Mouse (Mus musculus) myocyte (in vitro differentiated cells): Measurements from ENCODE around the gene Shroom3. TPM values are rescaled to one million over a fixed set of nuclear protein-coding genes. Genes with fewer than 3 reads are reported as not detected.

Experiments
- H3K27me3 ChIP-seq: one replicate; pipeline ENCODE4 v1.6.1; 2011; ENCODE audit not compliant: control insufficient read depth, insufficient read depth, insufficient read length
- H3K36me3 ChIP-seq: one replicate; pipeline ENCODE4 v1.6.1; 2011; ENCODE audit not compliant: control insufficient read depth, insufficient read depth
- H3K4me2 ChIP-seq: one replicate; pipeline ENCODE4 v1.6.1; 2011; ENCODE audit warnings: low read depth, control low read depth
- H3K4me3 ChIP-seq: one replicate; pipeline ENCODE4 v1.5.1; 2011; ENCODE audit warnings: mild to moderate bottlenecking, control low read depth, moderate library complexity
- H3K79me2 ChIP-seq: one replicate; pipeline ENCODE4 v1.6.1; 2011; ENCODE audit not compliant: control insufficient read depth, insufficient read depth
- H3ac ChIP-seq: one replicate; pipeline ENCODE4 v1.6.1; 2011; ENCODE audit not compliant: control insufficient read depth, insufficient read length
- CEBPB ChIP-seq: IDR thresholded peaks from 2 replicates; pipeline ENCODE4 v1.6.1; 2011; ENCODE audit warnings: mild to moderate bottlenecking, moderate library complexity; ENCODE audit not compliant: poor library complexity, insufficient read depth, severe bottlenecking
- E2F4 ChIP-seq: IDR thresholded peaks from one replicate; pipeline ENCODE4 v1.6.1; 2011; ENCODE audit warnings: mild to moderate bottlenecking, control low read depth, moderate library complexity; ENCODE audit not compliant: insufficient read depth
- MAX ChIP-seq: IDR thresholded peaks from one replicate; pipeline ENCODE4 v1.6.1; 2011; ENCODE audit warnings: low read depth, mild to moderate bottlenecking, control low read depth
- MYOD1 ChIP-seq, 3 experiments: IDR thresholded peaks; one replicate each; pipeline ENCODE4 v1.6.1; 2011; ENCODE audit warnings: control low read depth in 2 of 3, low read depth in 2 of 3, mild to moderate bottlenecking in 2 of 3, moderate library complexity in 1 of 3; ENCODE audit not compliant: insufficient read length in 2 of 3, control insufficient read depth in 1 of 3
- MYOG ChIP-seq, 3 experiments: IDR thresholded peaks; one replicate each; pipeline ENCODE4 v1.6.1; 2011; ENCODE audit warnings: control low read depth in 2 of 3, low read depth in 2 of 3, mild to moderate bottlenecking in 2 of 3; ENCODE audit not compliant: insufficient read length in 2 of 3, control insufficient read depth in 1 of 3, insufficient read depth in 1 of 3
- POLR2A ChIP-seq: IDR thresholded peaks from one replicate; pipeline ENCODE4 v1.6.1; 2011; ENCODE audit warnings: low read depth, mild to moderate bottlenecking, control low read depth, moderate library complexity; ENCODE audit not compliant: insufficient read length
- POLR2AphosphoS2 ChIP-seq: IDR thresholded peaks from one replicate; pipeline ENCODE4 v1.6.1; 2011; ENCODE audit warnings: low read depth, control low read depth; ENCODE audit not compliant: insufficient read length
- REST ChIP-seq: IDR thresholded peaks from one replicate; pipeline ENCODE4 v1.6.1; 2011; ENCODE audit warnings: mild to moderate bottlenecking, control low read depth, moderate library complexity; ENCODE audit not compliant: insufficient read depth, insufficient read length
- SRF ChIP-seq: IDR thresholded peaks from one replicate; pipeline ENCODE4 v1.6.1; 2011; ENCODE audit warnings: low read depth; ENCODE audit not compliant: control insufficient read depth, insufficient read length
- TCF12 ChIP-seq: IDR thresholded peaks from one replicate; pipeline ENCODE4 v1.6.1; 2011; ENCODE audit warnings: mild to moderate bottlenecking, control low read depth; ENCODE audit not compliant: poor library complexity, insufficient read depth, severe bottlenecking
- TCF3 ChIP-seq: IDR thresholded peaks from one replicate; pipeline ENCODE4 v1.6.1; 2011; ENCODE audit warnings: low read depth, control low read depth; ENCODE audit not compliant: insufficient read length
- USF1 ChIP-seq: IDR thresholded peaks from one replicate; pipeline ENCODE4 v1.6.1; 2011; ENCODE audit warnings: low read depth, mild to moderate bottlenecking, control low read depth, moderate library complexity
- polyA plus RNA-seq: library from polyadenylated mRNA; unstranded; fragments of >200 nt; fragmentation: generic; extraction: Trizol; gene quantifications from one replicate; pipeline ENCODE4 v1.2.1, GENCODE M21; 2012; ENCODE audit warnings: missing spikeins

Gene Shroom3
- polyA plus RNA-seq, 1 experiment, result 7.1 TPM

GRCm38 (mm10) chr5:92797981-92798380, 114.7 kb downstream of the Shroom3 start:
- Histone ChIP-seq H3K79me2 (no peaks in the 10 kb centered on the region), H3K4me2 (no peak overlapping the region), H3K4me3 (no peak overlapping the region), H3ac (no peak overlapping the region), H3K27me3 (no peaks in the 10 kb centered on the region), H3K36me3 (no peaks in the 10 kb centered on the region)
- TF ChIP-seq POLR2AphosphoS2, result no peak
- no peak for TF ChIP-seq TCF3
- no peak for TF ChIP-seq MYOG (IDR thresholded peaks at IDR 0.05; ENCODE audit: control insufficient read depth in 1 of 3, insufficient read depth in 1 of 3, insufficient read length in 2 of 3, low read depth in 2 of 3)
- TF ChIP-seq TCF12, result no peak
- TF ChIP-seq POLR2A, result no peak
- TF ChIP-seq SRF, result no peak

GRCm38 (mm10) chr5:92804379-92804778, 121.1 kb downstream of the Shroom3 start:
- H3K4me2 ChIP-seq, result no peak overlapping the region
- H3ac ChIP-seq, result no peak overlapping the region
- TF ChIP-seq SRF (no peak), POLR2AphosphoS2 (no peak), REST (no peak), E2F4 (no peak), MAX (no peak), POLR2A (no peak), MYOD1 (IDR thresholded peaks at IDR 0.05; ENCODE audit: control insufficient read depth in 1 of 3, insufficient read length in 2 of 3, low read depth in 2 of 3) (no peak), CEBPB (no peak), USF1 (no peak), TCF3 (no peak), TCF12 (no peak), MYOG (IDR thresholded peaks at IDR 0.05; ENCODE audit: control insufficient read depth in 1 of 3, insufficient read depth in 1 of 3, insufficient read length in 2 of 3, low read depth in 2 of 3) (no peak)
- no peak overlapping the region for H3K4me3 ChIP-seq
- H3K79me2 ChIP-seq, result no peaks in the 10 kb centered on the region
- no peaks in the 10 kb centered on the region for H3K27me3 ChIP-seq
- no peaks in the 10 kb centered on the region for H3K36me3 ChIP-seq

- Histone ChIP-seq H3K27me3 (no peaks in the 10 kb centered on the region), H3K4me3 (no peak overlapping the region), H3K4me2 (no peak overlapping the region), H3K36me3 (no peaks in the 10 kb centered on the region), H3ac (no peak overlapping the region), H3K79me2 (no peaks in the 10 kb centered on the region)
- TF ChIP-seq REST (no peak), SRF (no peak), E2F4 (no peak), POLR2A (no peak), MYOD1 (IDR thresholded peaks at IDR 0.05; ENCODE audit: control insufficient read depth in 1 of 3, insufficient read length in 2 of 3, low read depth in 2 of 3) (no peak), TCF3 (no peak), TCF12 (no peak), MAX (no peak), POLR2AphosphoS2 (no peak), CEBPB (no peak), MYOG (IDR thresholded peaks at IDR 0.05; ENCODE audit: control insufficient read depth in 1 of 3, insufficient read depth in 1 of 3, insufficient read length in 2 of 3, low read depth in 2 of 3) (no peak), USF1 (no peak)
Measured at GRCm38 (mm10) chr5:92808503-92809415, 125.5 kb downstream of the Shroom3 start.

GRCm38 (mm10) chr5:92809416-92809750, 126.1 kb downstream of the Shroom3 start:
- H3ac ChIP-seq, result no peak overlapping the region
- no peak overlapping the region for H3K4me2 ChIP-seq
- H3K4me3 ChIP-seq, result no peak overlapping the region
- no peaks in the 10 kb centered on the region for H3K36me3 ChIP-seq
- H3K79me2 ChIP-seq, result no peaks in the 10 kb centered on the region
- TF ChIP-seq MYOG (IDR thresholded peaks at IDR 0.05; ENCODE audit: control insufficient read depth in 1 of 3, insufficient read depth in 1 of 3, insufficient read length in 2 of 3, low read depth in 2 of 3), result no peak
- TF ChIP-seq MYOD1 (IDR thresholded peaks at IDR 0.05; ENCODE audit: control insufficient read depth in 1 of 3, insufficient read length in 2 of 3, low read depth in 2 of 3), result no peak
- no peak for TF ChIP-seq USF1
- no peak for TF ChIP-seq CEBPB
- no peak for TF ChIP-seq TCF3
- no peaks in the 10 kb centered on the region for H3K27me3 ChIP-seq

GRCm38 (mm10) chr5:92810922-92811533, 127.8 kb downstream of the Shroom3 start:
- Histone ChIP-seq H3K27me3 (no peaks in the 10 kb centered on the region), H3K79me2 (no peaks in the 10 kb centered on the region), H3K4me2 (no peak overlapping the region), H3K36me3 (no peaks in the 10 kb centered on the region), H3K4me3 (no peak overlapping the region), H3ac (no peak overlapping the region)
- no peak for TF ChIP-seq POLR2AphosphoS2
- TF ChIP-seq MAX, result no peak
- TF ChIP-seq MYOG (IDR thresholded peaks at IDR 0.05; ENCODE audit: control insufficient read depth in 1 of 3, insufficient read depth in 1 of 3, insufficient read length in 2 of 3, low read depth in 2 of 3), result no peak
